Mouse (Mus musculus) heart, postnatal 36 days (tissue): ENCODE measurements around the gene Pitpnm2. TPM values are rescaled to one million over a fixed set of nuclear protein-coding genes. Genes with fewer than 3 reads are reported as not detected.
"Not testable (repeated sequence)": the region's sequence is repeated elsewhere in the genome, so short reads cannot be mapped to it uniquely, and the experiment has no call there.

Source experiments
- DNase-seq, 2 experiments: peaks; one replicate each; pipeline ENCODE4 v3.0.0; 2021 to 2022
- intact Hi-C: fragments of 180-260 bp; cut with DNase I; formaldehyde crosslinking; loops from one replicate; pipeline ENCODE4 v1.15.1; 2025
- total RNA-seq, 2 experiments: library from RNA; stranded (reverse); gene quantifications; 2 replicates each; pipeline ENCODE4 v1.2.3; 2021

Pitpnm2 gene
- 10 to 100 TPM; 43.9 to 45.5 TPM for total RNA-seq

GRCm38 (mm10) chr5:124249614-124250591 lies at the start of gene Pitpnm2:
Gene Pitpnm2, minus strand, starts transcription at chr5:124249760.
- intact Hi-C loops = loop anchor here (2.0 to 5.0 kb wide), 3 partner anchors 29 to 87 kb away; no protein-coding TSS in a partner anchor
- DNase-seq = peak; percentile 57 to 64

- DNase-seq = peak; percentile 6 to 14
- intact Hi-C loops = not testable (repeated sequence)
Observed at GRCm38 (mm10) chr5:124299307-124299706, 49.7 kb upstream of the Pitpnm2 start.

- intact Hi-C loops = no loop called here
- no peak for DNase-seq
Observed at GRCm38 (mm10) chr5:124296475-124296874, 46.9 kb upstream of the Pitpnm2 start.

GRCm38 (mm10) chr5:124293967-124294366 lies 44.4 kb upstream of the Pitpnm2 start:
- intact Hi-C loops = no loop called here
- DNase-seq = no peak

GRCm38 (mm10) chr5:124290216-124290615 lies 40.7 kb upstream of the Pitpnm2 start:
- no peak for DNase-seq
- intact Hi-C loops = no loop called here

- DNase-seq = no peak
- intact Hi-C loops = no loop called here
Observed at GRCm38 (mm10) chr5:124287616-124288247, 38.2 kb upstream of the Pitpnm2 start.

- DNase-seq = peak; percentile 10 to 14
- intact Hi-C loops = loop anchor here (1.0 kb wide), 1 partner anchor 122 kb away; no protein-coding TSS in a partner anchor
Observed at GRCm38 (mm10) chr5:124284330-124284729, 34.8 kb upstream of the Pitpnm2 start.

- DNase-seq = no peak
- intact Hi-C loops = no loop called here
Observed at GRCm38 (mm10) chr5:124282854-124283253, 33.3 kb upstream of the Pitpnm2 start.

- no peak for DNase-seq
- intact Hi-C loops = no loop called here
Observed at GRCm38 (mm10) chr5:124270226-124270625, 20.7 kb upstream of the Pitpnm2 start.

GRCm38 (mm10) chr5:124269661-124270060 lies 20.1 kb upstream of the Pitpnm2 start:
- intact Hi-C loops = no loop called here
- no peak for DNase-seq

- intact Hi-C loops = no loop called here
- DNase-seq = no peak
Observed at GRCm38 (mm10) chr5:124267652-124268051, 18.1 kb upstream of the Pitpnm2 start.

- intact Hi-C loops = no loop called here
- no peak for DNase-seq
Observed at GRCm38 (mm10) chr5:124266821-124267220, 17.3 kb upstream of the Pitpnm2 start.

- DNase-seq = no peak
- intact Hi-C loops = no loop called here
Observed at GRCm38 (mm10) chr5:124263246-124263645, 13.7 kb upstream of the Pitpnm2 start.

- intact Hi-C loops = no loop called here
- DNase-seq = no peak
Observed at GRCm38 (mm10) chr5:124262090-124262489, 12.5 kb upstream of the Pitpnm2 start.

GRCm38 (mm10) chr5:124259133-124259532 lies 9.6 kb upstream of the Pitpnm2 start:
- no peak for DNase-seq
- intact Hi-C loops = loop anchor here (2.0 kb wide), 1 partner anchor 96 kb away; no protein-coding TSS in a partner anchor

GRCm38 (mm10) chr5:124258026-124258425 lies 8.5 kb upstream of the Pitpnm2 start:
- intact Hi-C loops = loop anchor here (2.0 kb wide), 1 partner anchor 95 kb away; no protein-coding TSS in a partner anchor
- DNase-seq = no peak

GRCm38 (mm10) chr5:124255141-124255540 lies 5.6 kb upstream of the Pitpnm2 start:
- DNase-seq = no peak
- intact Hi-C loops = no loop called here

- no peak for DNase-seq
- intact Hi-C loops = no loop called here
Observed at GRCm38 (mm10) chr5:124253555-124253954, 4.0 kb upstream of the Pitpnm2 start.

GRCm38 (mm10) chr5:124252580-124253320 lies 3.2 kb upstream of the Pitpnm2 start:
- intact Hi-C loops = no loop called here
- DNase-seq = no peak

- DNase-seq = no peak
Observed at GRCm38 (mm10) chr5:124251070-124251469, 1.5 kb upstream of the Pitpnm2 start.

More at GRCm38 (mm10) chr5:124251070-124251469, 1.5 kb upstream of the Pitpnm2 start:
- intact Hi-C loops = no loop called here
